Mouse (Mus musculus) forelimb bud, embryonic 11.5 days (tissue): ENCODE data around the gene Robo2.

Experiments used
- DNase-seq: peaks from one replicate; pipeline ENCODE4 v3.0.0-alpha.2; 2012; ENCODE audit warnings: low read depth, low spot score

Gene Robo2

GRCm38 (mm10) chr16:74411481-74412251, at the start of gene Robo2:
TSS of gene Robo2 (minus strand) at chr16:74411825.
- peak; percentile 73 for DNase-seq

DNA sequence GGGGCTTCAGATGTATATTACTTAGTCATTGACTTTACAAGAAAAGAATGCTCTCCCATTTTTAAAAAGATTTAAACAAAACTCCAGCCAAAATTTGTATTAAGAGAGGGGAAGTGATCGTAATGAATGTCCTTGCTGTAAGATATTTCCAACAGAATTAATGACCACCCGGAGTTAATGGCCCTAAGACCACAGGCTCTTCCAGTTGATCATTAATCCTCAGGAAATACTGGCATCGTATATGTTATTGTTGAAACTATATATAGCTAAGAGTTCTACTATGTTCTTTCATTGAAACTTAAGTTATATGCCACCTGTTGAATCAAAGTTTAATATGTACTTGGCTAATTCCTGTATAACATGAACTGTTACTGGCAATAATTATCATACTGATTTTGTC, 46.5 kb upstream of the Robo2 start:
- no peak for DNase-seq

DNA sequence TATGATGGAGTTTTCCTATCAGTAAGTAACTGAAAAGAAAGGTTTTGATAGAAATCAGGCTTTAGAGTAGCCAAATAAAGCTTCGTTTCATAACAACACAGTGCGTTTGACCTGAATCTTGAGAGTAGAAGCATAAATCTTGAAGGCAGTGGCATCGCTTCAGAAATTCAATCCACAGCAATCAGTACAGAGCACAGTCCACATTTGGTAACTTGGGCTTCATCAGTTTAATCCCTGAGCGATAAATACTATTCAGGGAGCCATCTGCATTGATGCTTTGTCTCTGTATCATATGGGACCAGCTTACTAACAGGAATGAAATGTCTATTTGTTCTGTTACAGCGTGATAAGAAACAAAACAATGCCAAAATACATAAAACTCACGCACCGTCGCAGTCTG, 46.1 kb upstream of the Robo2 start:
- no peak for DNase-seq

DNA sequence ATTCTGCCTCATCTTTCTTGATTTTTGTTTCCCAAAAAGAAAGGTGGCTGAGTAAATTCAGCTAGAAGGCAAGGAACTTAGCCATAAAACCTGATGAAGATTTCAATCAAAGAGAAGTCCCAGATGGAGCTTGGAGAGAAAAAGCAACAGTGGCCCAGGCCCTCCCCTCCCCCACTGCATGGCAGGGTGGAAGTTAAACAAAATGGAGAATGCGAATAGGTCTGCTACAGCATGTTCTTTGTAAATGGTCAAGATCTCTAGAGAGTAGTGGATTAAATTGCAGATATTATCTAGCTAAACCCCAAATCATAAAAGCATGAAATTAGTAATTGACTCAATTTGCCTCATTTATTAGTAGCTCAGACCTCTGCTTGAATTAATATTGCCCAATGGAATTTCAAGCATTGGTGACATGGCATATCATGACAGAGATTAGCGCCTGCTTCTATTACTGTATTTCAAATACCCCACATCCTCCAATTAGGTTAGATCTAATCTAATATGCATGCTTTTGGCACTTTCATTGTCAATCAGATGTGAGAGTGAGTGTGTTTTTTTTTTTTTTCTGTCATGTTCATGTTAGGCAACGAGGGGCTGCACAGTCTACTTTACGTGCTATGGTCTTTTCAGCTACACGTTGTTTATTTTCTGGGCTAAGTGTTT, 45.3 kb upstream of the Robo2 start:
- no peak for DNase-seq

GRCm38 (mm10) chr16:74455179-74455578, 43.6 kb upstream of the Robo2 start:
- no peak for DNase-seq

DNA sequence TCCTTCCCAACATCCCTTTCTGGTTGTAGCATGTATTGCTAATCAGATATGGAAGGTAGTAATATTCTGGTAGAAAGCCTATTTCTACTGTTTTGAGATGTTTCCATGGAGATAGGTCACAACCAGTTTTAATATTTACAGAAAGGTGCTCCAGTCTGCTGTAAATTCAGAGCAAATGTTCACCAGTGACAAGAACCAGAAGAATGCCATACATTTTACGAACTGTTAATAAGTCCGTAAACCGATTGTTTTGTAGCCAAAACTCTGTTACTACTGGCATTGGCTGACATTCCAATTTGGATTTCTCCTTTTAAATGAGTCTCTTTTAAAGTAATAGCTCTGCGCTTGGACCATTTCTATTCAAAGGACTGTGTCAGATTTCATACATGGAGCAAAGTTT, 36.4 kb upstream of the Robo2 start:
- DNase-seq, result peak; percentile 49

DNA sequence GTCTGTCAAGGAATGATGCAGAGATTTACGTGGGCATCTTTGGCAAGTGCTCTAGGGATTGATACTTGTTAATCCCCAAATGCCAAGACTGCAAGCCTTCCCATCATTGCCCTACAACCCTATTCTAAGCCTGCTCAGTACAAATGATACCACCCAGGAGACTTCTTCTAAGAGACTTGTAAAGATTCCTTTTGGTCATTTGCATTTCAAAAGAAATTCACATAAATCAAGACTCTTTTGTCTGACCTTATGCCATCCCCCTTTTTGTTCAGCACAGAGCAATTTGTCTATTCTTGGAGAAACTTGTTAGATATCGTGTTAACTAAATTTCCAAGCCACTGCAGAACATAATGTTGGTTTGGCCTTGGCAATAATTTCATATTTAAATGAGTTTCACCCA, 15.4 kb upstream of the Robo2 start:
- DNase-seq, result no peak

- no peak for DNase-seq
Observed at GRCm38 (mm10) chr16:74420324-74420723, 8.7 kb upstream of the Robo2 start.

DNA sequence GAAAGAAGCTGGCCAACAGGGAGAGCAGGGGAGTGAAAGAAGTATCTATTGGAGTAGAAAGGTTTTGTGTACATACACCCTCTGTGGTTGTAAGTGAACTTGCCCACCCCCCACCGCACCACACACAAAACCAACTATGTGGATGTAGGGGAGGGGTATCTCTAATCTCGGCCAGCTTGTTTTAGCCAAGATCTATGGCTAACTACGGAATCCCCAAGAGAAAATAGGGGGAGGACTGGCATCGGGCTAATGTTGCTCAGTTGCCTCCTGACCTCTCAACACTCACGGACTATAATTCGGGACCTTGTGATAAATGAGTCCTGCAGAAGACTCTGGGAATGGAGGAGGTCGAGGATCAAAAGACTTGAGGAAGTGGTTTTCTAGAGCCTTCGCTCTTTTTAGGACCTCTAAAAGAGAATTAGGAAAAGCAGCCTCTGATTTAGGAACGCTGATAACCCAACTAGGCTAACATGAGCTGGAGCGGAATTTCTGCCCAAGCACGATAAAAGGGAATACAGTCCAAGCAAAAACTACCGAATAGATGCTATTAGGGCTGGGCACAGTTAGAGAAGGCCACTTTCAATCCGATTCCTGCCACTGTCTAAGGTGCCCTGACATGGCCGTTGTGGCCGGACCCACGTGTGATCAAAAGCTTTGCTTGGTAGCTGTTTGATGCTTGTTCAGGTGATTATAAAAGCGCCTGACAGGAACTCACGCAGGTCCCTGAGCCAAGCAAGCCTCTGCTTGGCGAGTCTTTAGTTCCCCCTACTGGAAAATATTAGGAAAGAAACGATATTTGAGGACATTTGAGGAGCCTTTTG, 1.1 kb upstream of the Robo2 start:
- peak; percentile 81 for DNase-seq

DNA sequence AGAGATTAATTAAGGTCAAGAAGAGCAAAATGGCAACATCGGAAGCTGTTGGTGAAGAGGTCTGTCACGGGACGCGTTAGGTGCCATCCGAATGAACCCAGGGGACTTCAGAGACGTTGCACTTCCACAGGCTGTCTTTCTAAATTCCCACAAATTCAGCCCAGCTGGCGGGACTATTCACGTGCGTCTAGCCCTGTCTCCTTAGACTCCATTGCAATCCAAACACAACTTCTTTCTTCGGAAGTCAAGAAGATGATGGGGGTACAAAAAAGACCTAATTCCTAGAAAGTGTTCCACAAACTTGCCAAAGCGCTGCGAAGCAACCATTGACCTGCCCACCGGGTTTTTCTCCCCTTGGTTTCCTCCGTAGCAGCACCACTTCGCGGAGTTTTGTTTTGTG, 604 bp downstream of the Robo2 start:
- no peak for DNase-seq

- DNase-seq, result no peak
Observed at GRCm38 (mm10) chr16:74410125-74410524, 1.5 kb downstream of the Robo2 start.

DNA sequence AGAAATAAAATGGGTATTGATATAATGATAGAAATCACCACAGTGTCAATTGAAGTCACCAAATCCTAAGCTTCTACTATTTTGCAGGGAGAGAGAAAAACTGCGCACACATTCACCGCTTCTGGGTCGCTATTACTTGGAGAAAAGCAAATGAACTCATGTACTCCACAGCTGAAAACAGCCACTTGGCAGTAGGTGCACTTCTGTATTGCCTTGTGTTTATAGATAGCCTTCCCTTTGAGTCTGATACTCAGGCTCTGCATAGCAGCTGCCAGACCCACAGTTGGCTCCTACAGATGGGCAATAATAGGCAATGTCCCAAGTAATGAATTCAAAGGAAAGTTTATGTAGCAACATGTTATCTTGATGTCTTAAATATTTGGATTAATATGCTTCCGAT, 2.1 kb downstream of the Robo2 start:
- no peak for DNase-seq

- DNase-seq, result no peak
Observed at GRCm38 (mm10) chr16:74408566-74408965, 3.1 kb downstream of the Robo2 start.

DNA sequence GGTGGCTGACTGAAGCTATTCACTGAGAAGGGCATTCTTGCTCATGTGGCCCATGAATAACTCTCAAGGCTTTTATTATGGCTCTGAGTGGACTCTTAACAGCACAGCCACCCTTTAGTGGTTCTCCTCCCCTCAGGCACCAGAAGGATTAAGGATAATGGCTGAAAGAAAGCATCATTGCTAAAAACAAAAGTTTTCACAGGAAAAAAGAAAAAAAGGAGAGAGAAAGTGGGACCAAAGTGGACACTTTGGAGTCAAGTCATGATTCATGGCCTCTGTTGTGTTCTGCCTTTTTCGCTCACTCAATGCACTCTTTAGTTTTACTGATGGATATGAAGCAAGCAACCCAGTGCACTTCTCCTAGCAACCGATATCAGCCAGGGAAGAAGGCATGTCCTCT, 14.3 kb downstream of the Robo2 start:
- DNase-seq, result no peak

- DNase-seq, result no peak
Observed at GRCm38 (mm10) chr16:74395678-74396077, 15.9 kb downstream of the Robo2 start.

DNA sequence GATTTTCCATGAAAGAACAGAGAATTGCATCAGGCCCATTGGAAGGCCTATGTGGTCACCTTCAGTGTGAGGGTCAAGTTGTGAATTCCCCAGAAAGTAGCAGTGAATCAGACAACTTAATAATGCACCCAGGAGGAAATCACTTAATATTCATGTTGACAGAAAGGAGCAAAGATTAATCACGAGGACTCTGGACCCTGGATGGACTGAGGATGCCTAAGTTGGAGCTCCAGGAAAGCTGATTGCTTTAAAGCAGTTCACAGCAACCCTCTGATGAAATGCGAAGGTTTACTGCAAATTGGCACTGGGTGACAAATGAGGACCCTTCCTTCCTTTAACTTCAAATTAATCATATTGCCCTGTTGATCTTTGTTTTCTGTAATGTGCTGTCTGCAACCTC, 32.2 kb downstream of the Robo2 start:
- no peak for DNase-seq

GRCm38 (mm10) chr16:74375342-74375940, 36.2 kb downstream of the Robo2 start:
- no peak for DNase-seq

GRCm38 (mm10) chr16:74374540-74374939, 37.1 kb downstream of the Robo2 start:
- DNase-seq, result no peak

- no peak for DNase-seq
Observed at GRCm38 (mm10) chr16:74373407-74373806, 38.2 kb downstream of the Robo2 start.

- DNase-seq, result no peak
Observed at GRCm38 (mm10) chr16:74372876-74373275, 38.7 kb downstream of the Robo2 start.

- peak; percentile 47 for DNase-seq
Observed at GRCm38 (mm10) chr16:74348437-74348836, 63.2 kb downstream of the Robo2 start.
